Mouse (Mus musculus) fibroblast of lung, adult 2 months (primary cell): ENCODE measurements around the gene Col18a1.
A peak's percentile ranks its signal among the peaks of the same experiment; 100 is the strongest.

Experiments used
- DNase-seq: peaks from one replicate; pipeline ENCODE4 v3.0.0-alpha.2; 2011; ENCODE audit warnings: low read depth

Gene Col18a1

GRCm38 (mm10) chr10:77062393-77063010 is 103.8 kb downstream of the Col18a1 start:
- no peak for DNase-seq

GRCm38 (mm10) chr10:77061426-77061825 is 104.9 kb downstream of the Col18a1 start:
- no peak for DNase-seq

DNA sequence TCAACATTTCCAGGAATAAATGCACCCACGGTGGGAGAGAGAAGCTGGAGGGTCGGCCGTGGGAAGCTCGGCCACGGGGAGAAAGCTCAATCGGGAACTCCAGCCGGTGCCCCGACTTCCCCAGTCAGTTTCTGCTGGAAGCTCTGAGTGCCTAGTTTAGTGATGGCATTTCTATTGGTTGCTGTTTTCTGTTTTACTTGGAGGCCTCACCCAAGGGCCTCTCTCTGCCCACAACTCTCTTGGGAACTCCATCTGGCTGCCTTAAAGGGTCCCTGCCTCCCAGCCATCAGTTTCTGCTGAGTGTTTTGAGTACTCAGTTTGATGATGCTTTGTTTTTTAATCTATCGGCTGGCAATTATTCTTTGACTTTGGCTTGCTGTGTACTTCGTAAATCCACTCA is 109.6 kb downstream of the Col18a1 start:
- no peak for DNase-seq

- no peak for DNase-seq
Observed at GRCm38 (mm10) chr10:77048606-77049005, 117.7 kb downstream of the Col18a1 start.

DNA sequence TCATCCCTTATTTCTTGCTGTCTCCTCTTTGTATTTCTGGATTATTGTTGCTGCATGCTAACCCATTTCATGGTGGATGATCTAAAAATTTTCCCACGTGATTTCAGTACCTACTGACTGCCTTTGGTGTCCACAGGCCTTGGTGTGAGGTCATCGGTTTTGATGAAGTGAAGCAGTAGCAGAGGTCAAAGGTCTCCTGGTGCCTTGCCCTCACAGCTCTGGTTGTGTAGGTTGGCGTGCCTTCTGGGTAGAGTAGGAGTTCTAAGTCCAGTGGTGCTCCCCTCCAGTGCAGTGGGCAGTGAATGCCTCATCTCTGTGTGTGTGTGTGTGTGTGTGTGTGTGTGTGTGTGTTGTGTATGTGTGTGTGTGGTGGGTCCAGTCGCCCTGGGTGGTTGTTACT is 118.2 kb downstream of the Col18a1 start:
- no peak for DNase-seq

DNA sequence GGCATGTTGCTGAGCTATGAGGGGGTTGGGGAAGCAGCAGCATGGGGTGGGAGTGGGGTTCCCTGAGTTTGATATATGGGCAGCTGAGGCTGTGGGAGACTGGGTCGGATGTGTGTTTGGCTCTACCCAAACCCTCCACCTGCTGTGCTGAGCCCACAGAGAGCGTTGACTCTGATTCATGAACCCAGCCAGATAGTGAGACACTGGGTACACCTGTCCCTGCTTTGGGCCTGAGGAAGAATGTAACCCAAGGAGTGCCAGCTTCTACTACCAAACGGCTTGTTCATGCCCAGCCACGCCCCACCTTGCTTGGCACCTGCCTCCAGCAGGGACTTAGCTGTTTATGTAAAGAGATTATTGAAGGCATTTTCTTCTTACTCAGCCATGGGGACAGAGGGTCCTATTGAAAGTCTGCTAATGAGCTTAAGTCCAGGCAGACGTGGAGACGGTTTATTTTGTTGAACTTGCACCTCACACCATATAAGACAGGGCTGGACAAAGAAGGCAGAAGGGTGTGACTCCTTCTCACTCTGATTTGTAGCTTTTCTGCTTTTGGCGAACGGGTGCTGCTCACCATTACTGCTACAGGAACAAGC is 127.7 kb downstream of the Col18a1 start:
- DNase-seq = no peak

GRCm38 (mm10) chr10:77035487-77035886 is 130.9 kb downstream of the Col18a1 start:
- DNase-seq = no peak

DNA sequence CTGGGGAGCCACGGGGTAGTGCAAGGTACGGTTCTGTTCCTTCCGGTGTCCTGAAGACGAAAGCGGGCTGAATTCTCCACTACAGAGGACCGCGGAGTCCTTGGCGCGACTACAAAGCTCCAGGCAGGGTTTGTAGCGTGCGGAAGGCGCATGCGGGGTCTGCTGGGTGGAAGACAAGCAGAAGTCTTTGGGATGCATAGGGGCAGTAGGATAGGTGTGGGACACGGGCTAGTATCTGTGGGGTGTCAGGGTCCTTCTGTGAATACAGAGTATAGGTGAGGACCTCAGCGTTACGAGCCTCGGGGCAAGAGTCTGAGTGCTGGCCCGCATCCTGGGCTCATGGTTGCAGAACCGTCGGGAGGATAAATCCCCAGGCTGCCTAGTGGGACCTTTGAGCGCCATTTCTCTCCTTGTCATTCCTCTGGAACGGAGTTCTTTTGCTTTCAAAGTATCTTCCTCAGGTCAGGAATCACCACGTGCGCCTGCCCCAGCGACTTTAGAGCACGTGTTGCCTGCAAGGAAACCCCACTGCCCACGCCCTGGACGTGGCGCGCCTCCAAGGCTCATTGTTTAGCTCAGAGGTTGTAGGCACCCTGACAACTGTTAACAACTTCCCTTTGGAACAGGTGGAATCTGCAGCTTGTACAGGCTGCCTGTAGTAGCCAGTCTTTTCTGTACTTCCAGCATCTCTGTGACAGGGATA is 132.9 kb downstream of the Col18a1 start:
- no peak for DNase-seq

- DNase-seq = peak; percentile 86
Observed at GRCm38 (mm10) chr10:77032591-77033322, 133.6 kb downstream of the Col18a1 start.

GRCm38 (mm10) chr10:77031768-77032375 is 134.5 kb downstream of the Col18a1 start, which contains the start of gene Slc19a1:
TSS of gene Slc19a1 (plus strand) at chr10:77032241.
- no peak for DNase-seq

DNA sequence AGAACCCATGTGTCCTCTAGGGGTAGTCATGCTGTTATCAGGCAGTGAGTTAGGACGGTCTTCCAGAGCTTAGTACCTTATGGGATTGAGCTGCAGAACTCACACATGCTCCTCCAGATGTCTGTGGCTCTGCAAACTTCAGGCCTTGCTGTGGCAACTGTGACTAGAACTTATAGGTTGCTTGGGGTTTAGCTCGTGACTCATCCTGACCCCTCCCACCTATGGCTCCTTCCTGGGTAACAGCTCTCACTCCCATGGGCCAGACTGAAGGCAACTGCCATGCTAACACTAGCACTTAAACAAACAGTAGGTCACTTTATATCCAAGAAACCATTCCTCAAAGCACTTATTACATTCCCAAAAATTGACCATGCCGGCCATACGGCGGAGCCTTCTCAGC is 135.7 kb downstream of the Col18a1 start:
- DNase-seq = no peak

DNA sequence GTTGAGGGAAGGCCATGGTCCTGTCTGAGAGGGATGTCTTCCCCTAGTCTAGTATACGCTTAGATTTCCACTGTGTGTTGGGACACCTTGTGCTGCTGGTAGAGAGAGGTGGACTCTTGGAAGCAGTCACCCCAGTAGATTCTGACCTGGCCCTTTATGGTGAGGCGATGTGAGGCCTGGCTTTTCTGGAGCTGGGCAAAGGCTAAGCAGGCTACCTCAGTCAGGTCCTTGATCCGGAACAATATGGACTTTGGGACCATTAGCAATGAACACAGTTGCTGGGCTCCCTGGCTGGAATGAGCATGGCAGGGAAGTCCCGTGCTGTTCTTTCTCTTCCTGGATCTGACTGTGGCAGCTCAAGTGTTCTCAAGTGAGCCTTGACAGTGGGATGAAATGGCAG is 136.6 kb downstream of the Col18a1 start:
- DNase-seq = no peak

DNA sequence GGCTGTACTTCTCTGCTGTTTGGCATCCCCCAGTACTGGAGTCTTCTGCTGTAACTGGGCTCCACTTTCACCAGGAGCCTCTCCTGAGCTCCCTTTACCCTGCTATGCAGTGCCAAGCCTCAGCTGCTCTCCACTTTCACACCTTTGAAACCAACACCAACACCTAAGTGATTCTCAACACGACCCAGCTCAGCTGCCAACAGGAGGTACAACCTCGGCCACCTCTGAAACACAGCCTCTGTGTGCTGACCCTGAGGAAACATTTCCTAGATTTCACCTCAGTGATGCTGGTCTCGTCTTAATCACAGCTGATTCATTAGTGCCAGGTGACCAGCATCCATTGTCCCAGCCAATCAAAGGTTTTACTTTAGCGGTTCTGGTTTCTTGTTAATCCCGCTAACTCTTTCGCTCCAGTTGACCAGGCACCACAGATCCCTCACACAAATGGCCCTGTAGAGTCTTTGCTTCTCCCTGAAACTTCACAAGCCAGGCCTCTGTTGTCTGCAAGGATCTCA is 137.5 kb downstream of the Col18a1 start:
- no peak for DNase-seq

DNA sequence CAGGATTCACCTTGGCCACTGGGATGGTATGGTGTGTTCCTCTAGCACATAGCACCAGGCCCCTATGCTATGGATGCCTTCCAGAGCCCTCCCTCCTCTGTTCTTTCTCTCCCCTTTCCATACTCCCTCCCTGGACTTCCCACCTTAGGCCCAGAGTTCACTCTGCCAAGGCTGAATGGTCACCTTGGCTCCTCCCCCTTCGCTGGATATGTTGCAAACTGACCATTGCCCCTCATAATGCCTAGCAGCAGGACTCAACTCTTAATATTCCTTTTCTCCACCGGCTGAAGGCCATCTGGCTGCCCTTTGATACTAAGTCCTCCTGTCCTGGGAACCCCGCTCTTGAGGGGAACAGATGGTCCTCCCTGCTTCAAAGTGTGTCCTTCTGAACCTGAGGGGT is 139.4 kb downstream of the Col18a1 start:
- no peak for DNase-seq

- no peak for DNase-seq
Observed at GRCm38 (mm10) chr10:77024231-77024630, 142.1 kb downstream of the Col18a1 start.

GRCm38 (mm10) chr10:77022301-77023130 is 143.8 kb downstream of the Col18a1 start:
- no peak for DNase-seq

DNA sequence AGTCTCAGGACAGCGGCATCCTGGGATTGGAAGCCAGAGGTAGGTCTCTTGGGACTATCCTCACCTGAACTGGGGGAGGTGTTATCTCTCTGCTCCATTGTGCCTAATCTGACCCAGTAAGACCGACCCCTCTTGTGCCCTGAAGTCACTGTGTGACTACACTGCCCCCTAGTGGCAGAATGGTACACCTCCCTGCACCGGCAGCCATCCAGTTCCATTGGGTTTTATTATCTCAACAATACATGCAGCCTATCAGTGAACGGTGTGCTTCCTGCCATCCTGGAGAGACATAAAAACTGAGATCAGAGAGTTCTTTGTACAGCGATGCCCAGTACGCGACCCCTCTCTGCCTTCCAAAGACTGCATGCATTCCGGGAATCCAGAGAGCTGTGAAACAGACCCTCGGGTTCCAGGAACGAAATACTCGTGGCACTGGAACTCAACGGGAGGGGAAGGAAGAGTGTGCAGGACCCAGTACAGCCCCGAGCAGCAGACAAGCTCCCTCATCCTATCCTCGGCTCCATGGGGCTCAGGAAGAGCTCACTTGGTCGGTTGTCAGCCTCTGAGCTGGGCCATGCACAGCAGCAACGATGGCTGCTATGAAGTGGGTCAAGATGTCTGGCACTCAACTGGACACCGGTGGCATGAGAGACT is 144.8 kb downstream of the Col18a1 start:
- DNase-seq = no peak

DNA sequence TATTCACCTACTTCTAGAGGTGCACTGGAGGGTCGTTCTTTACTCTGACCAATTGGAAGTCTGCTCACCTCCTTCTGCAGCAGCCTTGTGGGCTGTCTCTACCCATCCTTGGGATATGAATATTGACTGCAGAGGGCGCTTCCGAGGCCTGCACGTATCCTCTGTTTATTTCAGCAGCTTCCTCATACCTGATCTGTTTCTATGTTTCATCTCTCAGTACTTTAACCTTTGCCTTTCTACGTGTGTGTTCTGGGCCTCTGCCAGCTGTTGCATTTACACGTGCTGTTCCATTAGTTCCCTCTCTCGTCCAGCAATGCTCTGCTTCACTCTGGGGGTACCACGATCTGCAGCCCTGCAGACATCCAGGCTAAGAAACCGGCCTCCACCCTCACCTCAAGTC is 148.7 kb downstream of the Col18a1 start:
- DNase-seq = no peak

- DNase-seq = no peak
Observed at GRCm38 (mm10) chr10:77017061-77017460, 149.3 kb downstream of the Col18a1 start.

DNA sequence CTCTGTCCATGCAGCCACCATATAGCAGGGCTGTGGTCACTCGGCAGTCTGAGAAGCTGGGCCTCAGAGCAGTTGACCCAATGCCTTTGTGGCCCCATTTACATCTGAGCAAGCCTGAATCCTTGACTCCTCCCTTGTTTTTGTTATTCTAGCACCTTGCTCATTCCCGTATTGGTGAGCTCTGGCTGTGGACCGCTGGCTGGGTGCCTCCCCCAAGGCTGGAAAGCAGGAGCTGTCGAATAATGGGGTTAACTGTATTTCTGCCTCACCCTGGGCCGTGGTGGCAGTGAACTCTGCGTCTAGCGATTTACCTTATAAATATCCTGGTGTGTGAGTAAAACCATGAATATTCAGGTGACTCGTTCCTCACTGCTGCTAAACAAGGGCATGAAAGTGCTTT is 149.8 kb downstream of the Col18a1 start:
- DNase-seq = no peak

DNA sequence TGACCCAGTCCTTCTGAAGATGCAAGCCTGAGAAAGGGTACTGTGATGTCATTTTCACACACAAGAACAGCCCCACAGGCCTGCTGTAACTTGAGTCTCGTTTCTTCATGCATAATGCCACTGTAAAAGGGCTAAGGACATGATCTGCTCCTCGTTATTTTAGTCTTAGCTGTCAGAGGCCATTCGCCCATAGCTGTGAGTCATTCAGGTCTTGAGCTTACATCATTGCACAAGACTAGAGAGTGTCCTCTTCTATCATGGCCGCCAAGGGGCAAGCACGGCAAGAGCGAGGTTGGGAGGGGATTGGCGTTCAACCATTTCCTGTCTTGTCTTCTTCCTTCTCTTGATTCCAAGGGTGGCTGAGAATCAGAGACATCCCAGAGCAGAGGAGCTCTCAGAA is 150.3 kb downstream of the Col18a1 start:
- DNase-seq = no peak
